Mouse (Mus musculus) activated CD4-positive, CD25-positive, alpha-beta regulatory T cell, adult 4 months (primary cell): ENCODE results near the gene Pdzd7. TPM values are rescaled to one million over a fixed set of nuclear protein-coding genes. Genes with fewer than 3 reads are reported as not detected.
A peak's percentile ranks its signal among the peaks of the same experiment; 100 is the strongest.

ENCODE experiments used
- ATAC-seq: one replicate; pipeline ENCODE4 v1.8.0; 2017
- polyA plus RNA-seq, 2 experiments: library from polyadenylated mRNA; unstranded; fragments of 100-300 nt; shearing (Covaris generic); gene quantifications; one replicate each; pipeline ENCODE4 v1.2.1; 2017

Gene Pdzd7
- polyA plus RNA-seq, 2 experiments from 2014 or later: 0.32 TPM; not detected in 1

DNA sequence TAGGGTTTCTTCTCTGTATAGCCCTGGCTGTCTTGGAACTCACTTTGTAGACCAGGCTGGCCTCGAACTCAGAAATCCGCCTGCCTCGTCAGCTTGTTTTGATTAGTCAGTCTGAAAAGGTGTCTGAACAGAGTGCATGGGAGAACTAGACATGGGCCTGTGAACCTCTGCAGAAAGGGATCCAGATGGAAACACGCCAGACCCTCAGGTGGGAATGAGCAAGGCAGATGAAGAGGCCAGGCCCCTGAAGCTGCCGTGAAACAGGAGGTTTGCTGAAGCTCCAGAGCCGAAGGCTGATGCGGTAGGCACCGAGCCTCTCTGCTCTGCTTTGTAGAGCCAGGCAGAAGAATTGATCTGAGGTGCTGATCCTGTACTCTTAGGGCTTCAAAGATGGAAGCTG lies 33.3 kb downstream of the Pdzd7 start:
- no peak for ATAC-seq

DNA sequence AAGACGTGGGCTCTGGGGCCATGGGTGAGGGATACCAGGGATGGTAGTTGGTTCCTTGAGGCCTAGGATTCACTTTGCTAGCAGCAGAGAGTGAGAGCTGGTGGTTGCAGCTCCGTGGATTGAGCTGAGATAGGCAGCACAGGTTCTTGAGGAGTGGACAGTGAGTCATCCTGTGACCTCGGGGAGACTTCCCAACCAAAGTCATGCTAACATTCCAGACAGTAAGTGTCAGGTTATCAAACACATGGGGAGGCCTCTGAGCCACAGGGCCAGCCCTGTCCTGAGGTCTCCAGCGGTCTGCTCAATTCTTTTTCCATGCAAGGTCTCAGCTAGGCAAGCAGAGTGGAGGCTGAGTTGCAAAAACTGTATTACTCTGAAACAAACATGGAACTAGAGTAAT lies 34.9 kb downstream of the Pdzd7 start:
- no peak for ATAC-seq

DNA sequence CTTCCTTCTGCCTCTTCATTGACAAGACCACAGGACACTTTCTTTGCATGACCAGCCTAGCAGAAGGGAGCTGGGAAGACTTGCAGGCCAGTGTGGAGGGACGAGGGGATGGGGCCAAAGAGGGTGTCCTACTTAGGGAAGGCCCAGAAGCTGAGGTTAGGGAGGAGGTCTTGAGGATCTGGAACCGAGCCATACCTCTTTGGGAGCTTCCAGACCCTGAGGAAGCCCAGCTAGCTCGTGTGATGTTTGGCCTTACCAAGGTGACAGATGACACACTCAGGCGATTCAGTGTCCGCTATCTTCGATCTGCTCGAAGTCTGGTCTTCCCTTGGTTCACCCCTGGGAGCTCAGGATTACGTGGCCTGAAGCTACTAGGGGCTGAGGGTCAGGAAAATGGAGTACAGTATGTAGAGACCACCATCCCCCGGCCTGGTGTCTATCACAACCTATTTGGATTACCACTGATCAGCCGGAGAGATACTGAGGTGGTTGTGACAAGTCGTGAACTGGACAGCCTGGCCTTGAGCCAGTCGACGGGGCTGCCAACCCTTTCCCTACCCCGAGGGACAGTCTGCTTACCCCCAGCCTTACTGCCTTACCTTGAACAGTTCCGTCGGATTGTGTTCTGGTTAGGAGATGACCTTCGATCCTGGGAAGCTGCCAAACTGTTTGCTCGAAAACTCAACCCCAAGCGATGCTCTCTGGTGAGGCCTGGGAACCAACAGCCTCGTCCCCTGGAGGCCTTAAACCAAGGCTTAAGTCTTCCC lies 37.9 kb downstream of the Pdzd7 start:
- ATAC-seq: no peak

- ATAC-seq: no peak
Measured at GRCm38 (mm10) chr19:45007021-45007420, 38.5 kb downstream of the Pdzd7 start.

DNA sequence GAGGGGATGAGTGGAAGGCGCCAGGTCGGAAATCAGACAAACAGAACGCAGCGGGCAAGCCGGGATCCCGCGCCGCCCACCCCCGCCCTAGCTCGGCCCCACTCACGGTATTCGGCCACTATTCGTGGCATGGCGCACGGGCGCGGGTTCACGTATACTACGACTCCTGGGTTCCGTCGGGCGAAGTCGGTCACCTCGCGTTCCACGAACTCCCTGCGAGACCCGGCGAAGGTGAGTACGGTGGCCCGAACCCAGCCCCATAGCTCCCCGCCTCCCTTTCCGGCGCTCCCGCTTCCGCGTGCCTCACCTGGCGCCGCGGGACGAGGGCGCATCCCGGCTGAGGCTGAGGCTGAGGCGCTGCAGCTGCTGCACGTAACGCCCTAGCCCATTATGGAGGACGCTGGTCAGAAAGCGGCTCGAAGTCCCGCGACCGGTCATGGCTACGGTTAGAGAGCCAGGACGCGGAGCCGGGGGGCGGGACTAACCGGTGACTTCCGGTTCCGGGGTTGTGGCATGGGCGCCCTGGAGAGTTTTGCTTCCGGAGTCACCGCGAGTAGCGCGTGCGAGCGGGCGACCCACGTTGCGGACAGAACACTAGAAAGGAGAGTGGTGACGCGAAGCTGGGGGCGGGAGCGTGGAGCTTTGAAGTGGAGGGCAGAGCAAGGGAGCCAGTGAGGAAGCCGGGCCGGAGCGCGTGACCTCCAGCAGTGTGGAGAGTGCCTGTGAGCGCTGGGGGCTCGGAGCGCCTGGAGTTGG lies 39.4 kb downstream of the Pdzd7 start, which contains the start of gene Mrpl43:
TSS of gene Mrpl43 (minus strand) at position 486 of the 756 bp plus-strand sequence.
- ATAC-seq: peak; percentile 96

DNA sequence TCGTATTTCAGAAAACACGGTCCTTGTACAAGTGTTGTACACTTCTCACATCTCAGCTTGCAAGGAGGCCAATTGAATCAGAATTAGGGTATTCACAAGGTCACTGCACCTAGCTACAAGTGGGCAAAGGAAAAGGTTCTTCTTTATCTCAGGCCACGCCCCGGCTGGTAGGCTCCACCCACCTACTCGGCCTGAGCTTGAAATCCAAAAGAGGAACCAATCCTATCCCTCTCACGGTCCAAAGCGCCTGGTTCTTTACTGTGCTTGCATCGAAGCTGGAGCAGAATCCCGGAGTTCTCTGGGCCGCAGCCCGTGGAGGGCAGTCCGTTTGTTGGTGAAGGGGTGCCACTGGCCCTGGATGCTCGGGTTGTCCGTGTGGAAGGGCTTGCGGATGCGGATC lies 40.1 kb downstream of the Pdzd7 start, which contains the start of gene Twnk:
TSS of gene Twnk (plus strand) at position 220 of the 400 bp plus-strand sequence.
- no peak for ATAC-seq

- no peak for ATAC-seq
Measured at GRCm38 (mm10) chr19:45003740-45004516, 41.6 kb downstream of the Pdzd7 start.

GRCm38 (mm10) chr19:45002301-45002700 lies 43.2 kb downstream of the Pdzd7 start:
- ATAC-seq: no peak

GRCm38 (mm10) chr19:44999647-45000046 lies 45.9 kb downstream of the Pdzd7 start:
- no peak for ATAC-seq

GRCm38 (mm10) chr19:44997786-44998185 lies 47.7 kb downstream of the Pdzd7 start:
- no peak for ATAC-seq

DNA sequence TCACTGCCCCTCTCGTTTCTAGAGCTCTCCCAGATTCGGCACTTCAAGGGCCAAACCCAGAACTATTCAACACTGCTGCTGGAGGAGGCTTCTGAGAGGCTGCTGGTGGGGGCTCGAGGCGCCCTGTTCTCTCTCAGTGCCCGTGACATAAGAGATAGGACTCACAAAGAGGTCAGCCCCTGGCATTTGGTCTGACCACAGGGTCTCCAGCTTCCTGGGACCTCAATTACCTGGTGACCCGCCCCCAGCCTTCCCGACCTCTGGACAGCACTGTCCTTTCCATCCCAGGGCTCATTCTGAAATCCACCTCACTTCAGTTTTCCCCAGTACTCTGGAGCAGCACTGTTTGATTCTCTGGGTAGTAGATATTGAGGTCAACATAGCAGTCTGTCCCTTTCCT lies 52.8 kb downstream of the Pdzd7 start:
- no peak for ATAC-seq

GRCm38 (mm10) chr19:44992246-44992645 lies 53.3 kb downstream of the Pdzd7 start:
- no peak for ATAC-seq

- ATAC-seq: no peak
Measured at GRCm38 (mm10) chr19:44991031-44991430, 54.5 kb downstream of the Pdzd7 start.

DNA sequence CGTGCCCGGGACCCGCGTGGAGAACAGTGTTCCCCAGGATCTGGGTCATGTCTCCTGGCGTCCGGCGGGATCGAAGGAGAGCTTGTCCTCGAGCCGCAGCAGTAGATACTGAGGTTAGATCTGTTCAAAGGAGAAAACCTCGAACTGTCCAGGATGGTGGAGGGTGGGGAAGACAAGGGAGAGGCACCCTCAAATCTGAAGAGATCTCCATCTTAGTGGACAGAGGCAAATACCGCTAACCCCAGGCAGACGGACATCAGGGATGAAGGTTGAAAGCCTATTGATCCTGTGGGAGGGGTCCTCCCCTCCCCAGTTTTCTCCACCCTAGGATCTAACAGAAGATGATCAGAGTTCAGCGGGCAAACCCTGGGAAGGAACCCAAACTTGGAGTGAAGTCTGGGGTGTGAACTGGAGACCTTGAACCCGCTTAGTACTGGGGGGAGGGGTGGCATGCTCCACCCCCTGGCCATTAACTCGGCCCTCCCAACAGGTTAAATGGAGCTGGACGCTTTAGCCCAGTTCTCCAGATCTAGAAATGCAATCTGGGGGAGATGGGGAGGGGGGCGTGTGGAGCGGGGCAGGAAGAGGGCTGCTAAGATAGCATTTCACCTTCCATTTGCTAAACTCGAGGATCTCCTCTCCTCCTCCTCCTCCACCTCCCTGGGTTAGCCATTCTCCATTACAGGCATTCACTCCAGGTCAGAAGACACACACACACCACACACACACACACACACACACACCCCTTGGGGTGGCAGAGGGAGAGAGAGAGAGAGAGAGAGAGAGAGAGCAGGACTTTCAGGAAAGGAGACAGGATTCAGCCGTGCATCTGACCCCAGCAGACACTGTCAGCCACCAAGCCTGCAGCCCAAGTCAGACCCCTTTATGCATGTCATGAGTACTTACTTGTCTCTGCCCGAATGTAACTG lies 55.7 kb downstream of the Pdzd7 start:
- no peak for ATAC-seq

DNA sequence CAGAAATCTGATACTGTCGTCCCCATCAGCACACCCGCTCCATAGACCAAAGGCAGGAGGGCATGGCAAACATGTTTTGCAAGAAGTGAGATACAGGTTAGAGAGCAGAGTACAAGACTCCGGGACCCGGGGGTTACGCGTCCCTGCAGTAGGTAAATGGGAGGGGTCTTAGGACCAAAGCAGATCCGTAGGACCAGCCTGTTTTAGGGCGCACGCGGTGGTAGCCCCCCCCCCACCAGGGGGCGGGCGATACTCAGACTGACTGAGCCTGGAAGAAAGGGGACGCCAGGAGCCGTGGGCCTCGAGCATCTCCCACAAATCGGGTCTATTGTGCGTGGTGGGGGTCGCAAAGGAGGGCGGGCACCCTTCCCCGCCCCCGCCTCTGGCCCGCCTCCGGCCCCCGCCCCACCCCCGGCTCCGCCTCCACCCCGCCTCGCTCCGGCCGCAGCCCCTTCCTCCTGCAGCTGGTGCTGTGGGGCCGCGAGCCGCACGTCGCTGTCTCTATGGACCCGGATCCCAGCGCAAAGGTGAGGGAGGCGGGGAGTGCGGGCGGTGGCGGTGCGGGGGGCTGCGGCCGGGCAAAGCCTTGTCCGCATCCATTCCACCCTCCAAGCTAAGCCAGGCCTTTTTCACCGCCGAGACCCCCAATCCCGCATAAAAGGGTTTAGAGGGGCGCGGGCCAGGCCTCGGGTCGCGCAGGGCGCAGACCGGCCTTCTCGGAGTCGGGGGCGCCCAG lies 56.5 kb downstream of the Pdzd7 start, which contains the start of gene Sema4g:
TSS of gene Sema4g (plus strand) at position 271 of the 736 bp plus-strand sequence.
- no peak for ATAC-seq

- no peak for ATAC-seq
Measured at GRCm38 (mm10) chr19:44988321-44988720, 57.2 kb downstream of the Pdzd7 start.

- ATAC-seq: no peak
Measured at GRCm38 (mm10) chr19:44987851-44988250, 57.7 kb downstream of the Pdzd7 start.

- no peak for ATAC-seq
Measured at GRCm38 (mm10) chr19:44987004-44987403, 58.5 kb downstream of the Pdzd7 start.

DNA sequence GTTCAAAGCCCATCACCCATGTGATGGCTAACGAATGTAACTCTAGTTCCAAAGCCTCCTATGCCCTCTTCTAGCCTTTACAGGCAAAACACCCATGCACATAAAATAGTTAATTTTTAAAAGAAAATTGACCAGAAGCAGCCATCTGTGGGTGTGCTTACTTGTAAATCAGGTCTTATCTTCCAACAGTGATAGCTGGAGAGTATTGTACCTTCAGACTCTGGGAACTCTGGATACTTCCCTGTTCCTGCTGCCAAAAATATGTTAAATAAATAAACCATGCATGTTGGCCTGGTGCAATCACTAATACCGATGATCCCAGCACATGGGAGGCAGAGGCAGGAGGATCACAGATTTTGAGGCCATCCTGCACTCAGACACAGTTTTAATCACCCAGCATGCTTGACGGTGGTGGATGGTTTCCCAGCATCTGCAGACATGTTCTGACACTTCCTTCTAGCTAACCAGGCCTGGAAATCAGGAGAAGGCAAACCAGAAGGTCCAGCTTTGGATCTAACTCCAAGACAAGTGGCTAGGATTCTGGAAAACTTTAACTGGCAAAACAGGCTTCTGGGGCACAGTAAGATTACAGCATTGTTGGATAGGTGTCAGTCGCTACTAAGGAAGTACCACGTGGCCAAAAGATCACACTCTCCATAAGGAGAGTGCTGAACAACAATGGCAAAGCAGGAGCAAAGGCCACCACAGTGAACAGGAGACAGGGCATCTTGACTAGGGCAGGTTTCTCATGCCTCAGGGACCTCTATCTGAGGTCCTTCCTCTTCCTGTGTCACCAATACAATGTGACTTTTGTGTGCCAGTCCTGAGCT lies 60.1 kb downstream of the Pdzd7 start:
- no peak for ATAC-seq

GRCm38 (mm10) chr19:44984420-44984819 lies 61.1 kb downstream of the Pdzd7 start:
- ATAC-seq: no peak
